Mouse (Mus musculus): ENCODE results near the gene Cfap100. TPM values are rescaled to one million over a fixed set of nuclear protein-coding genes. Genes with fewer than 3 reads are reported as not detected.

Cfap100 gene
- total and polyA plus RNA-seq, 3 experiments = 0.33 to 1.4 (median 0.76) TPM

DNA sequence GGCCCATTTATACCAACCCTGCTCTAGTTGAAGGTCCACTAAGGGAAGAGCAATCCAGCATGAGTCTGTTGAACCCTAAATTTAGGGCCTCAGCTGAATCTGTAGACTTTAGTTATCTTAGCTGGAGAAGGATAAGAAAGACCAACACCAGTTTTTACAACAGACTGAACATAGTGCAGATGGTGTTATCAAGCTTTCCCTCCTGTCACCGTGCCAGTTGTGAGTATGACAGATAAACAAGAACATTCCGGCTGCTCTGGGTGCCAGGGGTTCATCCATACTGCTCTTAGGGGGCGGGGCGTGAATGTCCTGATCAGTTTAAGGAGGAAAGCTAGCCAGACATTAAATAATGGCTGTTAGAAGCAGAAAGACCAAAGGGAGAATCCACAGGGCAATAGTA is 54.0 kb downstream of the Cfap100 start:
- no peak for DNase-seq

DNA sequence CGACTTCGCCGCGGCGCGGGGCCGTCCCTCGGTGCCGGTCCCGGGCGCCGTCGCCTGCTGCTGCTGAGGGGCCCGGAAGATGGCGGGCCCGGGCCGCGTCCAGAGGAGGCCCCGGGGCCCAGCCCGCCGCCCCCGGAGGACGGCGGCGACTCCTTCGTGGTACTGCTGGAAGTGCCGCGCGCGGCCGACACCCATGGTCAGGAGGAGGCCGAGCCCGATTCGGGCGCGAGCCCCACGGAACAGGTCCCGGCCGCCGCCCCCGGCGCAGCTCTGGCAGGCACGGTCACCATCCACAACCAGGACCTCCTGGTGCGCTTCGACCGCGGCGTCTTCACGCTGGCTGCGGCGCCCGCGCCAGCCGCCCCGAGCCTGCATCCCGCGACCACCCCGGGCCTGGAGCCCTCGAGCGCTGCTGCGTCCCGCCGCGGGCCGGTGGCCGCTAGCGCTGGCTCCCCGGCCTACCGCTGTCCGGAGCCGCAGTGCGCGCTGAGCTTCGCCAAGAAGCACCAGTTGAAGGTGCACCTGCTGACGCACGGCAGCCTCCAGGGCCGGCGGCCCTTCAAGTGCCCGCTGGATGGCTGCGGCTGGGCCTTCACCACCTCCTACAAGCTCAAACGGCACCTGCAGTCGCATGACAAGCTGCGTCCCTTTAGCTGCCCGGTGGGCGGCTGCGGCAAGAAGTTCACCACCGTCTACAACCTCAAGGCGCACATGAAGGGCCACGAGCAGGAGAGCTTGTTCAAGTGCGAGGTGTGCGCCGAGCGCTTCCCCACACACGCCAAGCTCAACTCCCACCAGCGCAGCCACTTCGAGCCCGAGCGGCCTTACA is 58.7 kb downstream of the Cfap100 start:
- peak; percentile 64 for DNase-seq

DNA sequence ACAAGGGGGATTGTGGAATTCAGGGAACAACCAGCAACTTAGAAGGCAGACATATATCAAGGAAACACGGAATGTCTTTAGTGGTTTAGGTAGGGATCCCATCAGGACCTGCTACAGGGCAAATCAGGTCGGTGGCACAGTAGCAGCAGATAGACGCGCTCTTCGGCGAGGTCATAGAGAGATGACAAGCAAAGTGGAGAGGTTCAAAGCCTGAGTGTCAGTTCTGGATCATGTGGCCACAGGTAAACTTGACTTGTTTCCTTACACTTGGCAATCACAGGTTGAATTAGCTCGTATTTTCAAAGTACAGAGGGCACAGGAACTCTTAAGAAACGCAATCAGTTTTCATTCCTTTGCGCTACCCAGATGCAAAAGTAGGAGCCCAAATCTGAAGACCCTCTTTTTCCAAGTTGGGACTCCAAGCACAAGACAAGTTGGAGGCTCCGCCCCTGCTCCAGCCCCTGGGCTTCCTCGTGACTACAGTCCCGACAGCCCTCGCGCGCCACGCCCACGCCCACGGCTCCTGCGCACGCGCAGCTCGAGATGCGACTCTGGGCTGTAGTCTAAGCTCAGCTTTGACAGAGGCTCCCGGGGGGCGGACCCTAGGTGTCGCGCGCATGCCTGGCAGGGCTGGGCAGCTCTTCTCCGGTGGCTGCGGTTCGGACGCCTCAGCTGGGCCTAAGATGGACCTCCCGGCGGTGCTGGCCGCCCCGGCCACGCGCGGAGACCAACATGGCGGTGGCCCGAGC is 59.4 kb downstream of the Cfap100 start, which contains the start of gene Zxdc:
Gene Zxdc, plus strand, starts transcription at position 517 of the 749 bp plus-strand sequence.
- peak; percentile 100 for DNase-seq

DNA sequence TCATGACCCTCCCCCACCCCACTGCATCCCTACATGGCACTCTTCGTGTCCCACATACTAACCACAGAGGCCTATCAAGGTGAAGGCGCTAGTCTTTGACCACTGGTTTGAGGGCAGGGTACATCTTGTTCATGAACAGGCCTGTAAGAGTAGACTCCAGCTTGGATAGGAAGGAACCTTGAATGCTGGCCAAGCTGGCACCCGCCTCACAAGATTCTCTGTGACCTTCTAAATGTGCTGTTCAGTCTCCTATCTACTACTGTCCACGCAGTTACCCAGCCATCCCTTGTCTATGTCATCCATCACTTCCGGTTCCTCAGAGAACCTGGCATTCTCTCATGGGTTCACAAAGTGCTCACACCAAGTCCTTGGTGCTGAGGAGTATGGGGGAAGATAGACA is 65.3 kb downstream of the Cfap100 start:
- peak; percentile 78 for DNase-seq

DNA sequence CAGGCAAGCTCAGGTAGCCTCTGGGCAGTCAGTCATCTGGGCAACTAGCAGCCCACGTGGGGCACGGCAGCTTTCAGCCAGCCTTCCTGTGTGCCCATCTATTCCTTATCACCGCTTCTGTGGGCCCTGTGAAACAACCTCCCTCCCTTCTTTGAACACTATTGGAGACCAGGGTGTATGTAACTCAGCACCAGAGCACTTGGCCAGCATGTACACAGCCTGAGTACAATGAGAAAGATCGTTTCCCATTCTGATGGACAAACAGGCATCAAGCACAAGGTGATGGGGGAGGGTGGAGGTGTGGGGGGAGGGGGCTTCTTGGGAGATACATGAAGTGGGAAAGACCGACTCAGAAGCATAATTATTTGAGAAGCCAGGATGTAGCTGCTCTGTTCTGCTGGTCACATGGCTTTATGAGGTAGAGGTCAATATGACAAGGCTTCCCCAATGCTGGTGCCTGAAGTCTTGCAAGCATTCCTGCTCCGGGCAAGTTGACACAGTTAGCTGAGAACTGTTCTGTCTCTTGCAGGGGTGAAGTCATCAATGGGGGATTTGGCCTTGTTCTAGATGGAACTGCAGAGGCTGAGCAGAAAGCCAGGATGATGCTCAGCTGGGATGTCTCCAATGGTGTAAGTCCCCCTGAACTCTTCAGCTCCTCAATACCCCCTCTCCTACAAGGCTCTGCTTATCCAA is 67.5 kb downstream of the Cfap100 start:
- DNase-seq = peak; percentile 28

DNA sequence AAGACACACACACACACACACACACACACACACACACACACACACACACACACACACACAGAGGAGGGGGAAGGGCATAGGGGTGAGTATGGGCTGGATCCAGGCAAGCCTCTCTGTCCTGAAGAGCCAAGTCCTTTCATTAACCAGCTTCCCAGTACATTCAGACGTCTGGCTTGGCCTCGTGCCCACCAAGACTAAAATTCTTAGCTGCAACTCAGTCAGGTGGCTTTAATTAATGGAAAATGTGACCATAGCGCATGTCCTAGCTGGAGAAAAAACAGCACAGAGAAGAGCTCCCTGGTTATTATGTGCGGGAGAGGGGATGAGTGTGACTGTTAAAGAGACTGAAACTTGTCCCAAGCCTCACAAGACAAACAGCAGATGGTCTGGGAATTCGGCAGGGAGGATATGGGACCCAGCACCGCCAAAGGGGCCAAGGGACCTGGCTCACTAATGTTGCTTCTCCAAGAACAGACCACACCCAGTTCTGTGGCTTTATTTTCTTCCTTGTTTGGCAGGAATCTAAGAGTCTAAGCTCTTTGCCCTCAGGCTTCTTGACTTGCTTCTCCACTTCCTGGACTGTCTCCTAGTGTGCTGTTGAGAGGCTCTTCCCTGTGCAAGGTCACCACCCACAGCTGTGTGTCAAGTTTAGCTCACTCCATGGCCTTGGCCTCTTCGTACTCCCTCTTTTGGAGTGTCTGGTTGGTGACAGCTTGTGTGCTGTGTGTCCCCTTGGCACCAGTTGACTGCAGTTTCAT is 68.4 kb downstream of the Cfap100 start:
- DNase-seq = peak; percentile 88

DNA sequence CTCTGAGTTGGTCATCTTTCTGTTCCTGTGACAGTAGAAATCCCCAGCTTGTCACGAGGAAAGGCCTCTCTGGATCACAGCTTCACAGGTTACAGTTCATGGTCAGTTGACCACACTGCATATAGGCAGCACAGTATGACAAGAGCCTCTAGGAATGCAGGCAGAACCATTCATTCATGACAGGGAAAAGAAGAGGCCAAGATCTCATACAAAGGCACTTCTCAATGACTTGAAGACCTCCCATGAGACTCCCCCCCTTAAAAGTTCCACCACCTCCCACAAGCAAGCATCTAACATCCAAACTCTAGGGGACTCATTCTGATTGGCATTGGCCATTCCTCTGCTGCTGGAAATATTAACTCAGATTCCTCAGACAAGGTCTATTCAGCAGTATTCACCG is 69.2 kb downstream of the Cfap100 start:
- DNase-seq = no peak

DNA sequence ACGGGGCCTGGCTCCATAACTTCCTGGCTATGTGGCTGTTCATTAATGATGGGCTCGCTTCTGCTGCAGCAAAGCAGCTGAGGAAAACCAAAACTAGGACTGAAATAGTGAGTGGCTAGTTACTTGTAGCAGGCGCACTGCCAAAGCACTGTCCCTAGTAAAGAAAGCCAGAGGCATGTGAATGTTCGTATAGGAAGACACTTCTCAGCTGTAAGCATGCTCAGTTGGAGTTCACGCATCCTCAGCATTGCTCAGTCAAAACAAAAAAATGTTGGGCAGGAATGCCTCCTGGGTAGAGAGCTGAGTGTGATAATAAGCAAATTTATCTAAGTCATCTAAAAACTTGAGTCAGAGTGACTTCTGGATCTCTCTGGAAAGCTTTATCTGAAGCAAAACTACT is 70.5 kb downstream of the Cfap100 start:
- peak; percentile 11 for DNase-seq

Other genes with a start within 250 kb of the Cfap100 start
- gene V1ra8, start 226.0 kb downstream of the Cfap100 start, total RNA-seq (2021) = not detected
- gene V1ra8, start 226.0 kb downstream of the Cfap100 start, polyA plus RNA-seq (2012; rRNA removed) = not detected in 2 replicates
- not detected for gene Vmn1r53, start 204.4 kb downstream of the Cfap100 start, total RNA-seq (2021)
- not detected in 2 replicates for gene Vmn1r53, start 204.4 kb downstream of the Cfap100 start, polyA plus RNA-seq (2012; rRNA removed)
- gene Vmn1r54, start 182.5 kb downstream of the Cfap100 start, total RNA-seq (2021) = not detected
- gene Vmn1r54, start 182.5 kb downstream of the Cfap100 start, polyA plus RNA-seq (2012; rRNA removed) = not detected in 2 replicates
- not detected for gene BC048671, start 127.6 kb downstream of the Cfap100 start, total RNA-seq (2021)
- not detected in 2 replicates for gene BC048671, start 127.6 kb downstream of the Cfap100 start, polyA plus RNA-seq (2012; rRNA removed)
- not detected for gene Chst13, start 103.6 kb downstream of the Cfap100 start, total RNA-seq (2021)
- 0.36 and 0.85 TPM in 2 replicates for gene Chst13, start 103.6 kb downstream of the Cfap100 start, polyA plus RNA-seq (2012; rRNA removed)
- 1 to 10 TPM in 1 of 2 experiments, not detected in 1; 1.3 TPM for gene Uroc1, start 95.5 kb downstream of the Cfap100 start, total RNA-seq (2021)
- 0.26 TPM in 1 of 2 replicates, not detected in the other for gene Uroc1, start 95.5 kb downstream of the Cfap100 start, polyA plus RNA-seq (2012; rRNA removed)
- 10 to 100 TPM; 18.8 to 33.4 TPM for gene Zxdc, start 59.3 kb downstream of the Cfap100 start, total RNA-seq (2021)
- 70.1 and 75.8 TPM in 2 replicates for gene Zxdc, start 59.3 kb downstream of the Cfap100 start, polyA plus RNA-seq (2012; rRNA removed)
- gene Klf15, start 33.8 kb upstream of the Cfap100 start, total RNA-seq (2021) = 10 to 100 TPM; 32.6 to 43.7 TPM
- 73.8 and 79.8 TPM in 2 replicates for gene Klf15, start 33.8 kb upstream of the Cfap100 start, polyA plus RNA-seq (2012; rRNA removed)
- gene Aldh1l1, start 57.6 kb upstream of the Cfap100 start, total RNA-seq (2021) = 100 to 1,000 TPM; 136 to 202 TPM
- 83.4 and 111 TPM in 2 replicates for gene Aldh1l1, start 57.6 kb upstream of the Cfap100 start, polyA plus RNA-seq (2012; rRNA removed)
- 10 to 100 TPM; 29.1 to 30.2 TPM for gene Slc41a3, start 175.9 kb upstream of the Cfap100 start, total RNA-seq (2021)
- gene Slc41a3, start 175.9 kb upstream of the Cfap100 start, polyA plus RNA-seq (2012; rRNA removed) = 52.0 and 62.7 TPM in 2 replicates

All from adrenal gland, adult 2 months (tissue).